Mouse (Mus musculus) cortical plate, adult 2 months (tissue): ENCODE data around the gene Nln.

Source experiments
- CTCF ChIP-seq: fragments of 200-500 bp; IDR thresholded peaks from 2 replicates; pipeline ENCODE4 v1.5.1; 2011; ENCODE audit warnings: mild to moderate bottlenecking, control low read depth, low read length; ENCODE audit not compliant: insufficient read depth; ENCODE audit errors: extremely low read depth
- POLR2A ChIP-seq: fragments of 200-500 bp; IDR thresholded peaks from 2 replicates; pipeline ENCODE4 v1.6.1; 2011; ENCODE audit warnings: mild to moderate bottlenecking, low read length, control low read depth; ENCODE audit not compliant: insufficient read depth; ENCODE audit errors: extremely low read depth

- TF ChIP-seq CTCF (no peak), POLR2A (no peak)
Measured at GRCm38 (mm10) chr13:104012214-104012833, 97.1 kb downstream of the Nln start.
